Mouse (Mus musculus) left cerebral cortex, adult 18-20 months (tissue): ENCODE data around the gene Naxd. TPM values are rescaled to one million over a fixed set of nuclear protein-coding genes. Genes with fewer than 3 reads are reported as not detected.

ENCODE experiments used
- DNase-seq, 2 experiments: peaks; one replicate each; pipeline ENCODE4 v3.0.0; 2021 to 2022; ENCODE audit warnings: low spot score in 2 of 2, mixed read lengths in 1 of 2
- total RNA-seq, 2 experiments: library from RNA; stranded (reverse); gene quantifications; 2 replicates each; pipeline ENCODE4 v1.2.3; 2021

Gene Naxd
- total RNA-seq, 2 experiments from 2014 or later, result 54.2 to 55.2 TPM

- DNase-seq, result peak; percentile 90 to 94
These were observed 57.8 kb downstream of the Naxd start, which contains the start of gene Ing1 for GRCm38 (mm10) chr8:11554799-11555719. Gene Ing1, plus strand, starts transcription at chr8:11555571.

GRCm38 (mm10) chr8:11555720-11556591 is 58.6 kb downstream of the Naxd start:
- DNase-seq, result peak; percentile 99

GRCm38 (mm10) chr8:11556691-11557423 is 59.6 kb downstream of the Naxd start:
- peak; percentile 30 to 48 for DNase-seq

- peak in 1 of 2 experiments; percentile 31 for DNase-seq
These were observed 60.1 kb downstream of the Naxd start for GRCm38 (mm10) chr8:11557424-11557767.

GRCm38 (mm10) chr8:11557768-11558629 is 60.7 kb downstream of the Naxd start:
- peak; percentile 92 to 95 for DNase-seq

GRCm38 (mm10) chr8:11559511-11559910 is 62.2 kb downstream of the Naxd start:
- DNase-seq, result no peak

GRCm38 (mm10) chr8:11560220-11560619 is 62.9 kb downstream of the Naxd start:
- no peak for DNase-seq

GRCm38 (mm10) chr8:11564236-11564635 is 66.9 kb downstream of the Naxd start:
- DNase-seq, result no peak

Other genes with a start within 250 kb of the Naxd start
- 10 to 100 TPM; 40.9 to 45.1 TPM for gene Col4a2, start 184.7 kb upstream of the Naxd start, total RNA-seq
- 10 to 100 TPM; 39.0 to 47.4 TPM for gene Col4a1, start 184.7 kb upstream of the Naxd start, total RNA-seq
- under 1 TPM; 0.40 to 0.44 TPM for gene Rab20, start 18.8 kb upstream of the Naxd start, total RNA-seq
- gene Cars2, start 53.3 kb downstream of the Naxd start, total RNA-seq, result 10 to 100 TPM; 19.9 to 21.5 TPM
- 10 to 100 TPM; 55.5 to 63.1 TPM for gene Ing1, start 58.1 kb downstream of the Naxd start, total RNA-seq
- gene Ankrd10, start 138.3 kb downstream of the Naxd start, total RNA-seq, result 10 to 100 TPM; 50.1 to 52.4 TPM
- gene 1700016D06Rik, start 203.6 kb downstream of the Naxd start, total RNA-seq, result not detected
- gene Arhgef7, start 230.2 kb downstream of the Naxd start, total RNA-seq, result 100 to 1,000 TPM; 116 to 119 TPM